Mouse (Mus musculus) ES-Bruce4 (cell line): ENCODE results near the gene Vipas39. TPM values are rescaled to one million over a fixed set of nuclear protein-coding genes. Genes with fewer than 3 reads are reported as not detected.

Source experiments
- H3K27ac ChIP-seq: 2 replicates; pipeline ENCODE4 v1.5.1; 2012; ENCODE audit warnings: low read length, inconsistent platforms; ENCODE audit not compliant: insufficient read depth
- H3K27me3 ChIP-seq: 2 replicates; pipeline ENCODE4 v1.6.1; 2012; ENCODE audit warnings: mild to moderate bottlenecking, low read length, inconsistent platforms; ENCODE audit not compliant: control insufficient read depth, poor library complexity, insufficient read depth, severe bottlenecking
- H3K36me3 ChIP-seq: 2 replicates; pipeline ENCODE4 v1.6.1; 2012; ENCODE audit warnings: inconsistent platforms, mild to moderate bottlenecking, low read length, moderate library complexity; ENCODE audit not compliant: control insufficient read depth, poor library complexity, insufficient read depth, severe bottlenecking
- H3K4me1 ChIP-seq: one replicate; pipeline ENCODE4 v1.8.1; 2011; ENCODE audit warnings: low read length; ENCODE audit not compliant: control insufficient read depth, insufficient read depth
- H3K4me3 ChIP-seq: 2 replicates; pipeline ENCODE4 v1.5.1; 2011; ENCODE audit warnings: low read depth, mild to moderate bottlenecking, low read length
- H3K9ac ChIP-seq: 2 replicates; pipeline ENCODE4 v1.6.1; 2012; ENCODE audit warnings: low read depth, mild to moderate bottlenecking, inconsistent platforms; ENCODE audit not compliant: poor library complexity, severe bottlenecking
- H3K9me3 ChIP-seq: replicated peaks from 2 replicates; pipeline ENCODE4 v1.6.1; 2012; ENCODE audit warnings: mild to moderate bottlenecking, low read length, inconsistent platforms; ENCODE audit not compliant: control insufficient read depth, poor library complexity, insufficient read depth, severe bottlenecking
- CTCF ChIP-seq: IDR thresholded peaks from one replicate; pipeline ENCODE4 v1.8.1; 2011; ENCODE audit warnings: low read depth, low read length
- EP300 ChIP-seq: IDR thresholded peaks from 2 replicates; pipeline ENCODE4 v1.6.1; 2011; ENCODE audit warnings: low read depth, low read length; ENCODE audit not compliant: insufficient read depth
- POLR2A ChIP-seq: IDR thresholded peaks from one replicate; pipeline ENCODE4 v1.8.1; 2011; ENCODE audit warnings: low read length; ENCODE audit not compliant: insufficient read depth
- polyA plus RNA-seq: library from polyadenylated mRNA; stranded (reverse); fragments of >200 nt; gene quantifications from 2 replicates; pipeline ENCODE4 v1.2.4, GENCODE M21; 2011; ENCODE audit warnings: low read depth; ENCODE audit not compliant: missing spikeins, insufficient read depth, insufficient read length

Gene Vipas39
- polyA plus RNA-seq, 1 experiment = 33.8 TPM

- no peak overlapping the region for H3K9ac ChIP-seq
- no peak overlapping the region for H3K27ac ChIP-seq
- TF ChIP-seq EP300 (no peak), POLR2A (no peak), CTCF (no peak)
- H3K36me3 ChIP-seq = no peaks in the 10 kb centered on the region
- H3K9me3 ChIP-seq = no peaks in the 10 kb centered on the region
- no peaks in the 10 kb centered on the region for H3K27me3 ChIP-seq
- no peak overlapping the region for H3K4me3 ChIP-seq
- peaks cover 3% of the 10 kb centered on the region for H3K4me1 ChIP-seq
Observed at GRCm38 (mm10) chr12:87201694-87202093, 64.4 kb downstream of the Vipas39 start.

GRCm38 (mm10) chr12:87199973-87200586 lies 66.0 kb downstream of the Vipas39 start, which contains the start of gene Tmed8:
Gene Tmed8, minus strand, starts transcription at chr12:87200454.
- H3K9me3 ChIP-seq = no peaks in the 10 kb centered on the region
- peak within 1 kb of the TSS; percentile 92 for H3K4me3 ChIP-seq
- no peaks in the 10 kb centered on the region for H3K27me3 ChIP-seq
- H3K4me1 ChIP-seq = peaks cover 3% of the 10 kb centered on the region
- H3K36me3 ChIP-seq = no peaks in the 10 kb centered on the region
- H3K9ac ChIP-seq = peak within 1 kb of the TSS; percentile 95
- TF ChIP-seq POLR2A (no peak), CTCF (no peak), EP300 (no peak)
- H3K27ac ChIP-seq = no peak within 1 kb of the TSS

- H3K27ac ChIP-seq = no peak within 1 kb of the TSS
- H3K4me3 ChIP-seq = peak within 1 kb of the TSS; percentile 92
- no peaks in the 10 kb centered on the region for H3K9me3 ChIP-seq
- no peaks in the 10 kb centered on the region for H3K27me3 ChIP-seq
- H3K9ac ChIP-seq = peak within 1 kb of the TSS; percentile 95
- no peaks in the 10 kb centered on the region for H3K36me3 ChIP-seq
- peaks cover 3% of the 10 kb centered on the region for H3K4me1 ChIP-seq
- TF ChIP-seq CTCF (no peak), EP300 (no peak), POLR2A (no peak)
Observed at GRCm38 (mm10) chr12:87199206-87199972, 66.7 kb downstream of the Vipas39 start, which contains the start of gene Samd15. Gene Samd15, plus strand, starts transcription at chr12:87199723.

GRCm38 (mm10) chr12:87198792-87199191 lies 67.3 kb downstream of the Vipas39 start:
- Histone ChIP-seq H3K27me3 (no peaks in the 10 kb centered on the region), H3K27ac (no peak overlapping the region), H3K4me3 (no peak overlapping the region), H3K4me1 (peaks cover 3% of the 10 kb centered on the region), H3K9ac (peak overlapping the region; percentile 95), H3K36me3 (no peaks in the 10 kb centered on the region), H3K9me3 (no peaks in the 10 kb centered on the region)
- TF ChIP-seq CTCF (no peak), POLR2A (no peak), EP300 (no peak)

GRCm38 (mm10) chr12:87196310-87196709 lies 69.7 kb downstream of the Vipas39 start:
- TF ChIP-seq EP300 (no peak), POLR2A (no peak), CTCF (no peak)

GRCm38 (mm10) chr12:87195069-87195468 lies 71.0 kb downstream of the Vipas39 start:
- H3K27ac ChIP-seq = no peak overlapping the region
- no peak overlapping the region for H3K9ac ChIP-seq
- H3K36me3 ChIP-seq = no peaks in the 10 kb centered on the region
- H3K27me3 ChIP-seq = no peaks in the 10 kb centered on the region
- TF ChIP-seq POLR2A (no peak), EP300 (no peak), CTCF (no peak)
- no peak overlapping the region for H3K4me3 ChIP-seq
- H3K4me1 ChIP-seq = peaks cover 2% of the 10 kb centered on the region
- no peaks in the 10 kb centered on the region for H3K9me3 ChIP-seq

More at GRCm38 (mm10) chr12:87196310-87196709, 69.7 kb downstream of the Vipas39 start:
- Histone ChIP-seq H3K4me1 (peaks cover 3% of the 10 kb centered on the region), H3K4me3 (no peak overlapping the region), H3K27me3 (no peaks in the 10 kb centered on the region), H3K27ac (no peak overlapping the region), H3K36me3 (no peaks in the 10 kb centered on the region), H3K9ac (no peak overlapping the region), H3K9me3 (no peaks in the 10 kb centered on the region)
